Mouse (Mus musculus): ENCODE data around the gene Tsc22d3. TPM values are rescaled to one million over a fixed set of nuclear protein-coding genes. Genes with fewer than 3 reads are reported as not detected.

Gene Tsc22d3
- 20.3 and 20.8 TPM in 2 replicates for polyA plus RNA-seq (2015; fragmentation: Nextera tagmentation; extraction: Ambion mirVana)

GRCm38 (mm10) chrX:140600410-140601109, at the start of gene Tsc22d3:
Gene Tsc22d3, minus strand, starts transcription at chrX:140600659.
- Histone ChIP-seq H3K4me2 (ENCODE audit: low read depth, low read length) (peak within 1 kb of the TSS; percentile 76), H3K4me3 (ENCODE audit: low read depth, low read length) (peak within 1 kb of the TSS; percentile 60), H3K27me3 (ENCODE audit: control insufficient read depth, insufficient read depth, low read depth, low read length) (peaks cover 38% of the 10 kb centered on the region), H3K9ac (ENCODE audit: low read depth, low read length) (peak within 1 kb of the TSS; percentile 50), H3K9me3 (replicated peaks; ENCODE audit: control insufficient read depth, low read length) (no peaks in the 10 kb centered on the region), H3K27ac (ENCODE audit: low read length) (no peak within 1 kb of the TSS), H3K4me1 (ENCODE audit: control insufficient read depth, low read depth, low read length) (no peaks in the 10 kb centered on the region), H3K36me3 (ENCODE audit: control insufficient read depth, insufficient read depth) (no peaks in the 10 kb centered on the region)
- WGBS (ENCODE audit: insufficient replicate concordance), result 22% methylated on average over 28 of the region's 28 CpGs
- 0 out of 2 replicates have a peak, but pooled peaks have one; percentile 17 for ATAC-seq (ENCODE audit: low read depth)

- no peak for ATAC-seq (ENCODE audit: low read depth)
- no peaks in the 10 kb centered on the region for H3K9me3 ChIP-seq (replicated peaks; ENCODE audit: control insufficient read depth, low read length)
- WGBS (ENCODE audit: insufficient replicate concordance), result 59% methylated on average over 2 of the region's 2 CpGs
- H3K27me3 ChIP-seq (ENCODE audit: control insufficient read depth, insufficient read depth, low read depth, low read length), result no peaks in the 10 kb centered on the region
- no peaks in the 10 kb centered on the region for H3K4me1 ChIP-seq (ENCODE audit: control insufficient read depth, low read depth, low read length)
- no peak overlapping the region for H3K27ac ChIP-seq (ENCODE audit: low read length)
- no peak overlapping the region for H3K4me3 ChIP-seq (ENCODE audit: low read depth, low read length)
- no peaks in the 10 kb centered on the region for H3K36me3 ChIP-seq (ENCODE audit: control insufficient read depth, insufficient read depth)
- H3K9ac ChIP-seq (ENCODE audit: low read depth, low read length), result no peak overlapping the region
- H3K4me2 ChIP-seq (ENCODE audit: low read depth, low read length), result no peak overlapping the region
Observed at GRCm38 (mm10) chrX:140639592-140639991, 39.1 kb upstream of the Tsc22d3 start.

GRCm38 (mm10) chrX:140638028-140638427, 37.6 kb upstream of the Tsc22d3 start:
- WGBS (ENCODE audit: insufficient replicate concordance), result 50% methylated on average over 5 of the region's 5 CpGs
- ATAC-seq (ENCODE audit: low read depth), result no peak

GRCm38 (mm10) chrX:140624875-140625594, 24.6 kb upstream of the Tsc22d3 start:
- no peaks in the 10 kb centered on the region for H3K9me3 ChIP-seq (replicated peaks; ENCODE audit: control insufficient read depth, low read length)
- H3K4me3 ChIP-seq (ENCODE audit: low read depth, low read length), result no peak overlapping the region
- H3K27ac ChIP-seq (ENCODE audit: low read length), result no peak overlapping the region
- H3K4me2 ChIP-seq (ENCODE audit: low read depth, low read length), result no peak overlapping the region
- no peaks in the 10 kb centered on the region; the same call in 1 of the 2 replicates for H3K27me3 ChIP-seq (ENCODE audit: control insufficient read depth, insufficient read depth, low read depth, low read length)
- WGBS (ENCODE audit: insufficient replicate concordance), result 36% methylated on average over 12 of the region's 12 CpGs
- H3K4me1 ChIP-seq (ENCODE audit: control insufficient read depth, low read depth, low read length), result no peaks in the 10 kb centered on the region
- no peak for ATAC-seq (ENCODE audit: low read depth)
- no peaks in the 10 kb centered on the region for H3K36me3 ChIP-seq (ENCODE audit: control insufficient read depth, insufficient read depth)
- H3K9ac ChIP-seq (ENCODE audit: low read depth, low read length), result no peak overlapping the region

More at GRCm38 (mm10) chrX:140638028-140638427, 37.6 kb upstream of the Tsc22d3 start:
- no peak overlapping the region for H3K9ac ChIP-seq (ENCODE audit: low read depth, low read length)
- no peaks in the 10 kb centered on the region for H3K9me3 ChIP-seq (replicated peaks; ENCODE audit: control insufficient read depth, low read length)
- H3K27ac ChIP-seq (ENCODE audit: low read length), result no peak overlapping the region
- no peaks in the 10 kb centered on the region for H3K4me1 ChIP-seq (ENCODE audit: control insufficient read depth, low read depth, low read length)
- no peak overlapping the region for H3K4me3 ChIP-seq (ENCODE audit: low read depth, low read length)
- no peaks in the 10 kb centered on the region for H3K36me3 ChIP-seq (ENCODE audit: control insufficient read depth, insufficient read depth)
- no peaks in the 10 kb centered on the region for H3K27me3 ChIP-seq (ENCODE audit: control insufficient read depth, insufficient read depth, low read depth, low read length)
- no peak overlapping the region for H3K4me2 ChIP-seq (ENCODE audit: low read depth, low read length)

- Histone ChIP-seq H3K4me2 (ENCODE audit: low read depth, low read length) (no peak overlapping the region), H3K36me3 (ENCODE audit: control insufficient read depth, insufficient read depth) (no peaks in the 10 kb centered on the region), H3K27ac (ENCODE audit: low read length) (no peak overlapping the region), H3K4me1 (ENCODE audit: control insufficient read depth, low read depth, low read length) (no peaks in the 10 kb centered on the region), H3K9ac (ENCODE audit: low read depth, low read length) (no peak overlapping the region), H3K27me3 (ENCODE audit: control insufficient read depth, insufficient read depth, low read depth, low read length) (peaks cover 3% of the 10 kb centered on the region; the same call in 1 of the 2 replicates), H3K9me3 (replicated peaks; ENCODE audit: control insufficient read depth, low read length) (no peaks in the 10 kb centered on the region), H3K4me3 (ENCODE audit: low read depth, low read length) (no peak overlapping the region)
- ATAC-seq (ENCODE audit: low read depth), result no peak
- WGBS (ENCODE audit: insufficient replicate concordance), result 47% methylated on average over 4 of the region's 4 CpGs
Observed at GRCm38 (mm10) chrX:140609938-140610337, 9.5 kb upstream of the Tsc22d3 start.

GRCm38 (mm10) chrX:140601884-140602283, 1.4 kb upstream of the Tsc22d3 start:
- Histone ChIP-seq H3K9me3 (replicated peaks; ENCODE audit: control insufficient read depth, low read length) (no peaks in the 10 kb centered on the region), H3K36me3 (ENCODE audit: control insufficient read depth, insufficient read depth) (no peaks in the 10 kb centered on the region), H3K4me2 (ENCODE audit: low read depth, low read length) (no peak overlapping the region), H3K27me3 (ENCODE audit: control insufficient read depth, insufficient read depth, low read depth, low read length) (peaks cover 40% of the 10 kb centered on the region), H3K27ac (ENCODE audit: low read length) (no peak overlapping the region), H3K4me3 (ENCODE audit: low read depth, low read length) (no peak overlapping the region), H3K4me1 (ENCODE audit: control insufficient read depth, low read depth, low read length) (no peaks in the 10 kb centered on the region), H3K9ac (ENCODE audit: low read depth, low read length) (no peak overlapping the region)
- WGBS (ENCODE audit: insufficient replicate concordance), result 34% methylated on average over 3 of the region's 3 CpGs
- ATAC-seq (ENCODE audit: low read depth), result no peak

GRCm38 (mm10) chrX:140601311-140601710, 852 bp upstream of the Tsc22d3 start:
- no peak overlapping the region for H3K9ac ChIP-seq (ENCODE audit: low read depth, low read length)
- no peak overlapping the region for H3K27ac ChIP-seq (ENCODE audit: low read length)
- H3K27me3 ChIP-seq (ENCODE audit: control insufficient read depth, insufficient read depth, low read depth, low read length), result peaks cover 40% of the 10 kb centered on the region
- no peak overlapping the region for H3K4me3 ChIP-seq (ENCODE audit: low read depth, low read length)
- WGBS (ENCODE audit: insufficient replicate concordance), result 36% methylated on average over 4 of the region's 4 CpGs
- no peaks in the 10 kb centered on the region for H3K36me3 ChIP-seq (ENCODE audit: control insufficient read depth, insufficient read depth)
- H3K4me2 ChIP-seq (ENCODE audit: low read depth, low read length), result no peak overlapping the region
- no peaks in the 10 kb centered on the region for H3K4me1 ChIP-seq (ENCODE audit: control insufficient read depth, low read depth, low read length)
- ATAC-seq (ENCODE audit: low read depth), result no peak
- H3K9me3 ChIP-seq (replicated peaks; ENCODE audit: control insufficient read depth, low read length), result no peaks in the 10 kb centered on the region

GRCm38 (mm10) chrX:140599561-140600409, 674 bp downstream of the Tsc22d3 start:
- Histone ChIP-seq H3K4me1 (ENCODE audit: control insufficient read depth, low read depth, low read length) (no peaks in the 10 kb centered on the region), H3K36me3 (ENCODE audit: control insufficient read depth, insufficient read depth) (no peaks in the 10 kb centered on the region), H3K4me3 (ENCODE audit: low read depth, low read length) (peak overlapping the region; percentile 60), H3K27me3 (ENCODE audit: control insufficient read depth, insufficient read depth, low read depth, low read length) (peaks cover 37% of the 10 kb centered on the region), H3K9ac (ENCODE audit: low read depth, low read length) (peak overlapping the region; percentile 50), H3K9me3 (replicated peaks; ENCODE audit: control insufficient read depth, low read length) (no peaks in the 10 kb centered on the region), H3K4me2 (ENCODE audit: low read depth, low read length) (peak overlapping the region; percentile 76), H3K27ac (ENCODE audit: low read length) (no peak overlapping the region)
- WGBS (ENCODE audit: insufficient replicate concordance), result 17% methylated on average over 65 of the region's 78 CpGs
- no peak; the same call in 1 of the 2 replicates for ATAC-seq (ENCODE audit: low read depth)
